Mouse (Mus musculus): Measurements from ENCODE around the gene Gm10720.
"Not testable (repeated sequence)": the region's sequence is repeated elsewhere in the genome, so short reads cannot be mapped to it uniquely, and the experiment has no call there.

Gm10720 gene

DNA sequence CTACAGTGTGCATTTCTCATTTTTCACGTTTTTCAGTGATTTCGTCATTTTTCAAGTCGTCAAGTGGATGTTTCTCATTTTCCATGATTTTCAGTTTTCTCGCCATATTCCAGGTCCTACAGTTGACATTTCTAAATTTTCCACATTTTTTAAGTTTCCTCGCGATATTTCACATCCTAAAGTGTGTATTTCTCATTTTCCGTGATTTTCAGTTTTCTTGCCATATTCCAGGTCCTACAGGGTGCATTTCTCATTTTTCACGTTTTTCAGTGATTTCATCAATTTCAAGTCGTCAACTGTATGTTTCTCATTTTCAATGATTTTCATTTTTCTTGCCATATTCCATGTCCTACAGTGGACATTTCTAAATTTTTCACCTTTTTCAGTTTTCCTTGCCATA lies at the start of gene Gm10720:
Gene Gm10720, plus strand, starts transcription at position 301 of the 400 bp plus-strand sequence.
- not testable (repeated sequence) for DNase-seq (ENCODE audit: low read depth, low spot score)

DNA sequence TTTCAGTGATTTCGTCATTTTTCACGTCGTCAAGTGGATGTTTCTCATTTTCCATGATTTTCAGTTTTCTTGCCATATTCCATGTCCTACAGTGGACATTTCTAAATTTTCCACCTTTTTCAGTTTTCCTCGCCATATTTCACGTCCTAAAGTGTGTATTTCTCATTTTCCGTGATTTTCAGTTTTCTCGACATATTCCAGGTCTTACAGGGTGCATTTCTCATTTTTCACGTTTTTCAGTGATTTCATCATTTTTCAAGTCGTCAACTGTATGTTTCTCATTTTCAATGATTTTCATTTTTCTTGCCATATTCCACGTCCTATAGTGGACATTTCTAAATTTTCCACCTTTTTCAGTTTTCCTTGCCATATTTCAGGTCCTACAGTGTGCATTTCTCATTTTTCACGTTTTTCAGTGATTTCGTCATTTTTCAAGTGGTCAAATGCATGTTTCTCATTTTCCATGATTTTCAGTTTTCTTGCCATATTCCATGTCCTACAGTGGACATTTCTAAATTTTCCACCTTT lies 14.9 kb upstream of the Gm10720 start, which contains the start of gene Gm10722:
Gene Gm10722, plus strand, starts transcription at position 478 of the 528 bp plus-strand sequence.
- peak; percentile 22 for DNase-seq (ENCODE audit: low read depth, low spot score)

DNA sequence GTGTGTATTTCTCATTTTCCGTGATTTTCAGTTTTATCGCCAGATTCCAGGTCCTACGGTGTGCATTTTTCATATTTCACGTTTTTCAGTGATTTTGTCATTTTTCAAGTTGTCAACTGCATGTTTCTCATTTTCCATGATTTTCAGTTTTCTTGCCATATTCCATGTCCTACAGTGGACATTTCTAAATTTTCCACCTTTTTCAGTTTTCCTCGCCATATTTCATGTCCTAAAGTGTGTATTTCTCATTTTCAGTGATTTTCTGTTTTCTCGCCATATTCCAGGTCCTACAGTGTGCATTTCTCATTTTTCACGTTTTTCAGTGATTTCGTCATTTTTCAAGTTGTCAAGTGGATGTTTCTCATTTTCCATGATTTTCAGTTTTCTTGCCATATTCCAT lies 14.4 kb upstream of the Gm10720 start:
- DNase-seq (ENCODE audit: low read depth, low spot score) = not testable (repeated sequence)

DNA sequence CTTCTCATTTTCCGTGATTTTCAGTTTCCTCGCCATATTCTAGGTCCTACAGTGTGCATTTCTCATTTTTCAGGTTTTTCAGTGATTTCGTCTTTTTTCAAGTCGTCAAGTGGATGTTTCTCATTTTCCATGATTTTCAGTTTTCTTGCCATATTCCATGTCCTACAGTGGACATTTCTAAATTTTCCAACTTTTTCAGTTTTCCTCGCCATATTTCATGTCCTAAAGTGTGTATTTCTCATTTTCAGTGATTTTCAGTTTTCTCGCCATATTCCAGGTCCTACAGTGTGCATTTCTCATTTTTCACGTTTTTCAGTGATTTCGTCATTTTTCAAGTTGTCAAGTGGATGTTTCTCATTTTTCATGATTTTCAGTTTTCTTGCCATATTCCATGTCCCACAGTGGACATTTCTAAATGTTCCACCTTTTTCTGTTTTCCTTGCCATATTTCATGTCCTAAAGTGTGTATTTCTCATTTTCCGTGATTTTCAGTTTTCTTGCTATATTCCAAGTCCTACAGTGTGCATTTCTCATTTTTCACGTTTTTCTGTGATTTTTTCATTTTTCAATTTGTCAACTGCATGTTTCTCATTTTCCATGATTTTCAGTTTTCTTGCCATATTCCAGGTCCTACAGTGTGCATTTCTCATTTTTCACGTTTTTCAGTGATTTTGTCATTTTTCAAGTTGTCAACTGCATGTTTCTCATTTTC lies 13.3 kb upstream of the Gm10720 start:
- DNase-seq (ENCODE audit: low read depth, low spot score) = not testable (repeated sequence)

DNA sequence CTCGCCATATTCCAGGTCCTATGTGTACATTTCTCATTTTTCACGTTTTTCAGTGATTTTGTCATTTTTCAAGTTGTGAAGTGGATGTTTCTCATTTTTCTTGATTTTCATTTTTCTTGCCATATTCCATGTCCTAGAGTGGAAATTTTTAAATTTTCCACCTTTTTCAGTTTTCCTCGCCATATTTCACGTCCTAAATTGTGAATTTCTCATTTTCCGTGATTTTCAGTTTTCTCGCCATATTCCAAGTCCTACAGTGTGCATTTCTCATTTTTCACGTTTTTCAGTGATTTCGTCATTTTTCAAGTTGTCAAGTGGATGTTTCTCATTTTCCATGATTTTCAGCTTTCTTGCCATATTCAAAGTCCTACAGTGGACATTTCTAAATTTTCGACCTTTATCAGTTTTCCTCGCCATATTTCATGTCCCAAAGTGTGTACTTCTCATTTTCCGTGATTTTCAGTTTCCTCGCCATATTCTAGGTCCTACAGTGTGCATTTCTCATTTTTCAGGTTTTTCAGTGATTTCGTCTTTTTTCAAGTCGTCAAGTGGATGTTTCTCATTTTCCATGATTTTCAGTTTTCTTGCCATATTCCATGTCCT lies 12.6 kb upstream of the Gm10720 start, which contains the start of gene Gm11168:
Gene Gm11168, plus strand, starts transcription at position 553 of the 603 bp plus-strand sequence.
- not testable (repeated sequence) for DNase-seq (ENCODE audit: low read depth, low spot score)

DNA sequence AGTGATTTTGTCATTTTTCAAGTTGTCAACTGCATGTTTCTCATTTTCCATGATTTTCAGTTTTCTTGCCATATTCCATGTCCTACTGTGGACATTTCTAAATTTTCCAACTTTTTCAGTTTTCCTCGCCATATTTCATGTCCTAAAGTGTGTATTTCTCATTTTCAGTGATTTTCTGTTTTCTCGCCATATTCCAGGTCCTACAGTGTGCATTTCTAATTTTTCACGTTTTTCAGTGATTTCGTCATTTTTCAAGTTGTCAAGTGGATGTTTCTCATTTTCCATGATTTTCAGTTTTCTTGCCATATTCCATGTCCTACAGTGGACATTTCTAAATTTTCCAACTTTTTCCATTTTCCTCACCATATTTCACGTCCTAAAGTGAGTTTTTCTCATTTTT lies 9.3 kb upstream of the Gm10720 start:
- DNase-seq (ENCODE audit: low read depth, low spot score) = not testable (repeated sequence)

DNA sequence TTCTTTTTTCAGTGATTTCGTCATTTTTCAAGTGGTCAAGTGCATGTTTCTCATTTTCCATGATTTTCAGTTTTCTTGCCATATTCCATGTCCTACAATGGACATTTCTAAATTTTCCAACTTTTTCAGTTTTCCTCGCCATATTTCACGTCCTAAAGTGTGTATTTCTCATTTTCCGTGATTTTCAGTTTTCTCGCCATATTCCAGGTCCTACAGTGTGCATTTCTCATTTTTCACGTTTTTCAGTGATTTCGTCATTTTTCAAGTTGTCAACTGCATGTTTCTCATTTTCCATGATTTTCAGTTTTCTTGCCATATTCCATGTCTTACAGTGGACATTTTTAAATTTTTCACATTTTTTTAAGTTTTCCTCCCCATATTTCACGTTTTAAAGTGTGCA lies 8.8 kb upstream of the Gm10720 start:
- DNase-seq (ENCODE audit: low read depth, low spot score) = not testable (repeated sequence)

DNA sequence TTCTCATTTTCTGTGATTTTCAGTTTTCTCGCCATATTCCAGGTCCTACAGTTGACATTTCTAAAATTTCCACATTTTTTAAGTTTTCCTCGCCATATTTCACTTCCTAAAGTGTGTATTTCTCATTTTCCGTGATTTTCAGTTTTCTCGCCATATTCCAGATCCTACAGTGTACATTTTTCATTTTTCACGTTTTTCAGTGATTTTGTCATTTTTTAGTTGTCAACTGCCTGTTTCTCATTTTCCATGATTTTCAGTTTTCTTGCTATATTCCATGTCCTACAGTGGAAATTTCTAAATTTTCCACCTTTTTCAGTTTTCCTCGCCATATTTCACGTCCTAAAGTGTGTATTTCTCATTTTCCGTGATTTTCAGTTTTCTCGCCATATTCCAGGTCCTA lies 8.2 kb upstream of the Gm10720 start:
- peak; percentile 8 for DNase-seq (ENCODE audit: low read depth, low spot score)

DNA sequence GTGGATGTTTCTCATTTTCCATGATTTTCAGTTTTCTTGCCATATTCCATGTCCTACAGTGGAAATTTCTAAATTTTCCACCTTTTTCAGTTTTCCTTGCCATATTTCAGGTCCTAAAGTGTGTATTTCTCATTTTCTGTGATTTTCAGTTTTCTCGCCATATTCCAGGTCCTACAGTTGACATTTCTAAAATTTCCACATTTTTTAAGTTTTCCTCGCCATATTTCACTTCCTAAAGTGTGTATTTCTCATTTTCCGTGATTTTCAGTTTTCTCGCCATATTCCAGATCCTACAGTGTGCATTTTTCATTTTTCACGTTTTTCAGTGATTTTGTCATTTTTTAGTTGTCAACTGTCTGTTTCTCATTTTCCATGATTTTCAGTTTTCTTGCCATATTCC lies 6.1 kb upstream of the Gm10720 start:
- not testable (repeated sequence) for DNase-seq (ENCODE audit: low read depth, low spot score)

DNA sequence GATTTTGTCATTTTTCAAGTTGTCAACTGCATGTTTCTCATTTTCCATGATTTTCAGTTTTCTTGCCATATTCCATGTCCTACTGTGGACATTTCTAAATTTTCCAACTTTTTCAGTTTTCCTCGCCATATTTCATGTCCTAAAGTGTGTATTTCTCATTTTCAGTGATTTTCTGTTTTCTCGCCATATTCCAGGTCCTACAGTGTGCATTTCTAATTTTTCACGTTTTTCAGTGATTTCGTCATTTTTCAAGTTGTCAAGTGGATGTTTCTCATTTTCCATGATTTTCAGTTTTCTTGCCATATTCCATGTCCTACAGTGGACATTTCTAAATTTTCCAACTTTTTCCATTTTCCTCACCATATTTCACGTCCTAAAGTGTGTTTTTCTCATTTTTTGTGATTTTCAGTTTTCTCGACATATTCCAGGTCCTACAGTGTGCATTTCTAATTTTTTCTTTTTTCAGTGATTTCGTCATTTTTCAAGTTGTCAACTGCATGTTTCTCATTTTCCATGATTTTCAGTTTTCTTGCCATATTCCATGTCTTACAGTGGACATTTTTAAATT lies 3.3 kb upstream of the Gm10720 start:
- DNase-seq (ENCODE audit: low read depth, low spot score) = not testable (repeated sequence)

DNA sequence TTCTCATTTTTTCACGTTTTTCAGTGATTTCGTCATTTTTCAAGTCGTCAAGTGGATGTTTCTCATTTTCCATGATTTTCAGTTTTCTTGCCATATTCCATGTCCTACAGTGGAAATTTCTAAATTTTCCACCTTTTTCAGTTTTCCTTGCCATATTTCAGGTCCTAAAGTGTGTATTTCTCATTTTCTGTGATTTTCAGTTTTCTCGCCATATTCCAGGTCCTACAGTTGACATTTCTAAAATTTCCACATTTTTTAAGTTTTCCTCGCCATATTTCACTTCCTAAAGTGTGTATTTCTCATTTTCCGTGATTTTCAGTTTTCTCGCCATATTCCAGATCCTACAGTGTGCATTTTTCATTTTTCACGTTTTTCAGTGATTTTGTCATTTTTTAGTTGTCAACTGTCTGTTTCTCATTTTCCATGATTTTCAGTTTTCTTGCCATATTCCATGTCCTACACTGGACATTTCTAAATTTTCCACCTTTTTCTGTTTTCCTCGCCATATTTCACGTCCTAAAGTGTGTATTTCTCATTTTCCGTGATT lies 2.6 kb upstream of the Gm10720 start, which contains the start of gene Gm10721:
Gene Gm10721, plus strand, starts transcription at position 408 of the 547 bp plus-strand sequence.
- not testable (repeated sequence) for DNase-seq (ENCODE audit: low read depth, low spot score)

DNA sequence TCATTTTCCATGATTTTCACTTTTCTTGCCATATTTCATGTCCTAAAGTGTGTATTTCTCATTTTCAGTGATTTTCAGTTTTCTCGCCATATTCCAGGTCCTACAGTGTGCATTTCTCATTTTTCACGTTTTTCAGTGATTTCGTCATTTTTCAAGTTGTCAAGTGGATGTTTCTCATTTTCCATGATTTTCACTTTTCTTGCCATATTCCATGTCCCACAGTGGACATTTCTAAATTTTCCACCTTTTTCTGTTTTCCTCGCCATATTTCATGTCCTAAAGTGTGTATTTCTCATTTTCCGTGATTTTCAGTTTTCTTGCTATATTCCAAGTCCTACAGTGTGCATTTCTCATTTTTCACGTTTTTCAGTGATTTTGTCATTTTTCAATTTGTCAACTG lies 442 bp downstream of the Gm10720 start:
- not testable (repeated sequence) for DNase-seq (ENCODE audit: low read depth, low spot score)

DNA sequence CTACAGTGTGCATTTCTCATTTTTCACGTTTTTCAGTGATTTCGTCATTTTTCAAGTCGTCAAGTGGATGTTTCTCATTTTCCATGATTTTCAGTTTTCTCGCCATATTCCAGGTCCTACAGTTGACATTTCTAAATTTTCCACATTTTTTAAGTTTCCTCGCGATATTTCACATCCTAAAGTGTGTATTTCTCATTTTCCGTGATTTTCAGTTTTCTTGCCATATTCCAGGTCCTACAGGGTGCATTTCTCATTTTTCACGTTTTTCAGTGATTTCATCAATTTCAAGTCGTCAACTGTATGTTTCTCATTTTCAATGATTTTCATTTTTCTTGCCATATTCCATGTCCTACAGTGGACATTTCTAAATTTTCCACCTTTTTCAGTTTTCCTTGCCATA lies 1.7 kb downstream of the Gm10720 start, which contains the start of gene Gm10719:
Gene Gm10719, plus strand, starts transcription at position 301 of the 400 bp plus-strand sequence.
- DNase-seq (ENCODE audit: low read depth, low spot score) = not testable (repeated sequence)

DNA sequence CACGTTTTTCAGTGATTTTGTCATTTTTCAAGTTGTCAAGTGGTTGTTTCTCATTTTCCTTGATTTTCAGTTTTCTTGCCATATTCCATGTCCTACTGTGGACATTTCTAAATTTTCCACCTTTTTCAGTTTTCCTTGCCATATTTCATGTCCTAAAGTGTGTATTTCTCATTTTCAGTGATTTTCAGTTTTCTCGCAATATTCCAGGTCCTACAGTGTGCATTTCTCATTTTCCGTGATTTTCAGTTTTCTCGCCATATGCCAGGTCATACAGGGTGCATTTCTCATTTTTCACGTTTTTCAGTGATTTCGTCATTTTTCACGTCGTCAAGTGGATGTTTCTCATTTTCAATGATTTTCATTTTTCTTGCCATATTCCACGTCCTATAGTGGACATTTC lies 3.5 kb downstream of the Gm10720 start:
- DNase-seq (ENCODE audit: low read depth, low spot score) = not testable (repeated sequence)

DNA sequence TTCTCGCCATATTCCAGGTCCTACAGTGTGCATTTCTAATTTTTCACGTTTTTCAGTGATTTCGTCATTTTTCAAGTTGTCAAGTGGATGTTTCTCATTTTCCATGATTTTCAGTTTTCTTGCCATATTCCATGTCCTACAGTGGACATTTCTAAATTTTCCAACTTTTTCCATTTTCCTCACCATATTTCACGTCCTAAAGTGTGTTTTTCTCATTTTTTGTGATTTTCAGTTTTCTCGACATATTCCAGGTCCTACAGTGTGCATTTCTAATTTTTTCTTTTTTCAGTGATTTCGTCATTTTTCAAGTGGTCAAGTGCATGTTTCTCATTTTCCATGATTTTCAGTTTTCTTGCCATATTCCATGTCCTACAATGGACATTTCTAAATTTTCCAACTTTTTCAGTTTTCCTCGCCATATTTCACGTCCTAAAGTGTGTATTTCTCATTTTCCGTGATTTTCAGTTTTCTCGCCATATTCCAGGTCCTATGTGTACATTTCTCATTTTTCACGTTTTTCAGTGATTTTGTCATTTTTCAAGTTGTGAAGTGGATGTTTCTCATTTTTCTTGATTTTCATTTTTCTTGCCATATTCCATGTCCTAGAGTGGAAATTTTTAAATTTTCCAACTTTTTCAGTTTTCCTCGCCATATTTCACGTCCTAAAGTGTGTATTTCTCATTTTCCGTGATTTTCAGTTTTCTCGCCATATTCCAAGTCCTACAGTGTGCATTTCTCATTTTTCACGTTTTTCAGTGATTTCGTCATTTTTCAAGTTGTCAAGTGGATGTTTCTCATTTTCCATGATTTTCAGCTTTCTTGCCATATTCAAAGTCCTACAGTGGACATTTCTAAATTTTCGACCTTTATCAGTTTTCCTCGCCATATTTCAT lies 4.6 kb downstream of the Gm10720 start:
- DNase-seq (ENCODE audit: low read depth, low spot score) = not testable (repeated sequence)

DNA sequence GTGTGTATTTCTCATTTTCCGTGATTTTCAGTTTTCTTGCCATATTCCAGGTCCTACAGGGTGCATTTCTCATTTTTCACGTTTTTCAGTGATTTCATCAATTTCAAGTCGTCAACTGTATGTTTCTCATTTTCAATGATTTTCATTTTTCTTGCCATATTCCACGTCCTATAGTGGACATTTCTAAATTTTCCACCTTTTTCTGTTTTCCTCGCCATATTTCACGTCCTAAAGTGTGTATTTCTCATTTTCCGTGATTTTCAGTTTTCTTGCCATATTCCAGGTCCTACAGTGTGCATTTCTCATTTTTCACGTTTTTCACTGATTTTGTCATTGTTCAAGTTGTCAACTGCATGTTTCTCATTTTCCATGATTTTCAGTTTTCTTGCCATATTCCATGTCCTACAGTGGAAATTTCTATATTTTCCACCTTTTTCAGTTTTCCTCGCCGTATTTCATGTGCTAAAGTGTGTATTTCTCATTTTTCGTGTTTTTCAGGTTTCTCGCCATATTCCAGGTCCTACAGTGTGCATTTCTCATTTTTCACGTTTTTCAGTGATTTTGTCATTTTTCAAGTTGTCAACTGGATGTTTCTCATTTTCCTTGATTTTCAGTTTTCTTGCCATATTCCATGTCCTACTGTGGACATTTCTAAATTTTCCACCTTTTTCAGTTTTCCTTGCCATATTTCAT lies 7.0 kb downstream of the Gm10720 start:
- DNase-seq (ENCODE audit: low read depth, low spot score) = peak; percentile 2

DNA sequence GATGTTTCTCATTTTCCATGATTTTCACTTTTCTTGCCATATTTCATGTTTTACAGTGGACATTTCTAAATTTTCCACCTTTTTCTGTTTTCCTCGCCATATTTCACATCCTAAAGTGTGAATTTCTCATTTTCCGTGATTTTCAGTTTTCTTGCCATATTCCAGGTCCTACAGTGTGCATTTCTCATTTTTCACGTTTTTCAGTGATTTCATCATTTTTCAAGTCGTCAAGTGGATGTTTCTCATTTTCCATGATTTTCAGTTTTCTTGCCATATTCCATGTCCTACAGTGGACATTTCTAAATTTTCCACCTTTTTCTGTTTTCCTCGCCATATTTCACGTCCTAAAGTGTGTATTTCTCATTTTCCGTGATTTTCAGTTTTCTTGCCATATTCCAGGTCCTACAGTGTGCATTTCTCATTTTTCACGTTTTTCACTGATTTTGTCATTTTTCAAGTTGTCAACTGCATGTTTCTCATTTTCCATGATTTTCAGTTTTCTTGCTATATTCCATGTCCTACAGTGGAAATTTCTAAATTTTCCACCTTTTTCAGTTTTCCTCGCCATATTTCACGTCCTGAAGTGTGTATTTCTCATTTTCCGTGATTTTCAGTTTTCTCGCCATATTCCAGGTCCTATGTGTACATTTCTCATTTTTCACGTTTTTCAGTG lies 8.0 kb downstream of the Gm10720 start, which contains the start of gene Gm10718:
Gene Gm10718, plus strand, starts transcription at position 236 of the 673 bp plus-strand sequence.
- DNase-seq (ENCODE audit: low read depth, low spot score) = not testable (repeated sequence)

DNA sequence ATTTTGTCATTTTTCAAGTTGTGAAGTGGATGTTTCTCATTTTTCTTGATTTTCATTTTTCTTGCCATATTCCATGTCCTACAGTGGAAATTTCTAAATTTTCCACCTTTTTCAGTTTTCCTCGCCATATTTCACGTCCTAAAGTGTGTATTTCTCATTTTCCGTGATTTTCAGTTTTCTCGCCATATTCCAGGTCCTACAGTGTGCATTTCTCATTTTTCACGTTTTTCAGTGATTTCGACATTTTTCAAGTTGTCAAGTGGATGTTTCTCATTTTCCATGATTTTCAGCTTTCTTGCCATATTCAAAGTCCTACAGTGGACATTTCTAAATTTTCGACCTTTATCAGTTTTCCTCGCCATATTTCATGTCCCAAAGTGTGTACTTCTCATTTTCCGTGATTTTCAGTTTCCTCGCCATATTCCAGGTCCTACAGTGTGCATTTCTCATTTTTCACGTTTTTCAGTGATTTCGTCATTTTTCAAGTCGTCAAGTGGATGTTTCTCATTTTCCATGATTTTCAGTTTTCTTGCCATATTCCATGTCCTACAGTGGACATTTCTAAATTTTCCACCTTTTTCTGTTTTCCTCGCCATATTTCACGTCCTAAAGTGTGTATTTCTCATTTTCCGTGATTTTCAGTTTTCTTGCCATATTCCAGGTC lies 8.7 kb downstream of the Gm10720 start:
- DNase-seq (ENCODE audit: low read depth, low spot score) = not testable (repeated sequence)

DNA sequence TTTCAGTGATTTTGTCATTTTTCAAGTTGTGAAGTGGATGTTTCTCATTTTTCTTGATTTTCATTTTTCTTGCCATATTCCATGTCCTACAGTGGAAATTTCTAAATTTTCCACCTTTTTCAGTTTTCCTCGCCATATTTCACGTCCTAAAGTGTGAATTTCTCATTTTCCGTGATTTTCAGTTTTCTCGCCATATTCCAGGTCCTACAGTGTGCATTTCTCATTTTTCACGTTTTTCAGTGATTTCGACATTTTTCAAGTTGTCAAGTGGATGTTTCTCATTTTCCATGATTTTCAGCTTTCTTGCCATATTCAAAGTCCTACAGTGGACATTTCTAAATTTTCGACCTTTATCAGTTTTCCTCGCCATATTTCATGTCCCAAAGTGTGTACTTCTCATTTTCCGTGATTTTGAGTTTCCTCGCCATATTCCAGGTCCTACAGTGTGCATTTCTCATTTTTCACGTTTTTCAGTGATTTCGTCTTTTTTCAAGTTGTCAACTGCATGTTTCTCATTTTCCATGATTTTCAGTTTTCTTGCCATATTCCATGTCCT lies 9.5 kb downstream of the Gm10720 start, which contains the start of gene Gm10717:
Gene Gm10717, plus strand, starts transcription at position 506 of the 556 bp plus-strand sequence.
- not testable (repeated sequence) for DNase-seq (ENCODE audit: low read depth, low spot score)
